Mouse (Mus musculus): ENCODE measurements around the gene Msi2.

DNA sequence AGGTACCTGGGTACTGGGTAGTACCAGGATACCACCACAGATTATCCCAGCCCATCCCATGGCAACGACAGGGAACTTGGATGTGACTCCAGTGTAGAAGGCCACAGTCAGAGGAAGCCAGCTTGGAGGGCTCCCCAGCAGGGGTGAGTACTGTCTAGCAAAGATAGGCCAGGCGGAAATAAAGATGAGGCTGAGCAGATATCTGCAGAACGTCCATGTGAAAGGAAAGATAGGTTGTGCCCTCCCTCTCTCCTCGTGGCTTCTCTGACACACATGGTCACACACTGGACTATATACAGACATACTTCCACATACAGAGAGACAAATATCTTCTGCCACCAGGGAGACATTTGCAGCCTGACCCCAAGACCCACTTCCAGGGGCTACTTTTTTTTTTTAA is 350.8 kb downstream of the Msi2 start:
- TF ChIP-seq POLR2A (IDR thresholded peaks at IDR 0.05; ENCODE audit: borderline replicate concordance, control insufficient read depth, low read depth, low read length) (no peak), CTCF (IDR thresholded peaks at IDR 0.05; ENCODE audit: control insufficient read depth, insufficient read depth, low read length) (no peak)
